Mouse (Mus musculus) monocyte, adult 5-6 weeks (primary cell): ENCODE measurements at regions not wholly inside any gene's neighbourhood (a gene's known extent, or its start where the extent isn't known, plus 50 kb on each side); places are given as distances from the start of the nearest gene placed in this dataset.

ENCODE experiments used
- ATAC-seq: fragments of 153-309, 156-312 bp; replicated peaks from 2 replicates; pipeline ENCODE4 v1.8.0; 2017; ENCODE audit warnings: mild to moderate bottlenecking; ENCODE audit not compliant: low TSS enrichment, insufficient number of reproducible peaks, severe bottlenecking, poor library complexity, low FRiP score

DNA sequence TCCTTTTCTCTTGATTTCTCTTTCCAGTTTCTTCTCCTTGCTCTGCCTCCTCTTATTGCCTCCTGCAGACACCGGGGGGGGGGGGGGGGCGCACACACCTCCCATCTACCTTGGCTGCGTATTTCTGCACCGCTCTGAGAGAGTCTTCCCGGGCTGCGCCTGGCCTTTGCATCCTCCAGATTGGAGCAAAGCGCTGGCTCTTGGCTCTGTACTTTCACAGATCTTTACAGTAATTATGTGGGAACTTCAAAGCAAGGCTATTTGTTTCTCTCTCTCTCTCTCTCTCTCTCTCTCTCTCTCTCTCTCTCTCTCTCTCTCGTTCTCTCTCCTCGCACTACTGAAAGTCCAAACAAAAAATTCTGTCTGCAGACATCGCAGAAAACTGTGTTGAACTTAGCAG, 317.4 kb downstream of the Med13l start:
- no peak for ATAC-seq

DNA sequence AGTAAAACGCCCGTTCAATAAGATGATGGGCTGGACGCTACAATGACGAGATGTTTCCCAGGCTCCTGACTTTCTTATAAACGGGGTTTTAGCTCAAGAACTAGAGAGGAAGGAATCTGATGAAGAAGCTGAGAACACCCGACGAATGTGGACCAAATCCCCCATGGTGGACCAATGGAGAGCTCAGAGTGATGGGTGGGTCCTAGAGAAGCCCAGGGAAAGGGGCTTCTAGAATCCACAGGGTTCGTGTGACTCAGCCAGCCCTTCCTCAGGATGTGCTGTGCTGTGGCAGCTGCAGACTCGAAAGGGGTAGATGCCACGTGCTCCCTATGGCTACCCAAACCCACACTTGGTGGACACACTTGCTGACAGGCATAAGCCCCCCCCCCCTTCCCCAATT, 318.2 kb downstream of the Med13l start:
- no peak for ATAC-seq

DNA sequence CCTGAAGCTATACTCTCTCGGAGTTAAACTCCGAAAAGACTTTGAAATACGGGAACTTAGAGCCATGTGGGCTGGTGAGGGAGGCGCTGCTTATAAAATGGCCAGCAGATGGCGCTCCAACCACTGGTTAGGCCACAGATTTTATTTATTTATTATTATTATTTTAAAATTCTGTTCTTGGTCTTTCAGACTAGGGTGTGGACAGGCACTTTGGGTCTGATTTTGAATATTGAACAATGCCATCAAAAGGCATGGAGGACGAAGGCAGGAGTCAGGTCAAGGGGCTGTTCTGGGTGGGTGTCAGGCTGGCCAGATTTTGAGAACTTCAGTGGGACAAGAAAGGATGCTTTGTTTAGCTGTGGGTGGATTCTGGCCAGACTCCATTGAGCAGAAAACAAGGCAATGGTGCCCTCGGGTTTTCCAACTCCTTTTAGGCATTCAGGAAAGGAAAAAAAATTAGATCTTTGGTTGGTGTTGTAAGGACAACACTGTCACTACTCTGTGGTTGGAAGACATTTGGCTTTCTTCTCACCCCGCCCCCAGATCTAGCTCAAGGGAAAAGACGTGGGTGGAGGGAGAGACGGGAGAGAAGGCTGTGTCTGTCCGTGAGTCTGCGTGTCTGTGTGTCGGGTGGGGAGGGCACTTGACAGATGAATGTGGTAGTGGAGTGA, 319.5 kb downstream of the Med13l start:
- no peak for ATAC-seq

DNA sequence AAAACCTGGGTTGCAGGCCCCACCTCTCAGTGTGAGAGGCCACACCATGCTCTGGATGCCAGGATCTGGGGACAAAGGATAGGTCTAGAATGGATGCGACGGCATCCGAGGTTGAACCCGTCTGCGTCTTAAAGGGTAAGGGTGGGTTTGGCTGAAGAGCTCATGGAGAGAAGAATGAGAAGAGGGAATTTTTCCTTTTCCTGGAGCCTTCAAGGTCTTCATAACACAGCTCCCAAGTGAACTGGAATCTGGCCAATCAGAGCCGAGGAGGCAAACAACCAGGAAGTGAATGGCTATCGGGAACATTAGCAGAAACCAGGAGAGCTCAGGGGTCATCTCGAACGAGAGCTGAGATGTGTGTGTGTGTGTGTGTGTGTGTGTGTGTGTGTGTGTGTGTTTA, 320.1 kb downstream of the Med13l start:
- ATAC-seq: no peak

DNA sequence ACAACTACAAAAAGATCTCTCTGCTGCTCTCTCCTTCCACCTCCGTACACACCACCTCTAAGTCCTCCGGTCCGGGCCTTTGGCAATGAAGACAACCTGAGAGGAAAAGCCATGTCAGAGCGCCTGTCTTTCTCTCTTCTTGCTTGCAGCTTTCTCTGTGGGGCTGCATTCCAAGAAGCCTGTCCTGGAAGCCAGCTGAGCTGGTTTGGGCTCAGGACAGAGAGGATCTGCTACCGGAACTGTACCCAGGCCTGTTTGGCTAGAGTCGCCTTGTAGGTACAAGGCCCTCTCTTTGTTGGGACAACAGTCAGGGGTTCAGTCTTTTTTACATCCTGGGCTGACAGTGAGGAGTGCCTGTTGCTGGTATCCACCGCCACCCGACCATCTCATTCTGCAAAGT, 321.4 kb downstream of the Med13l start:
- ATAC-seq: no peak

DNA sequence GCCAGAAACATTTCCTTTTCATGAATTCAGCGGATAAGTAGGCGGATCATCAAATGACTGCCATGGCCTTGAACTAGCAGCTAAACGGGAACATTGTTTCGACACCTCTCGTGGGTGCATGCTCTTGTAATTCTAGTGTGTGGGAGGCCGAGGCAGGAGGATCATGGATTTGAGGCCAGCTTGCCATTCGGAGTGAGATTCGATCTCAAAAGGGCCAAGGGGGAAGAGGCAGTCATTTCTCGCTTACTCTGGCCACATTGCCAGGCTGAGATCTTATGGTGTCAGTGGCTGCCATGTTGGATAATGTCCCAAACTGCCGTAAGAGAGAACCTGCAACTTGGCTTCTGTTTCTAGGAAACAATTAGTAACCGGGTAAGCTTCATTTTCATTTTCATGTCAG, 327.7 kb downstream of the Med13l start:
- no peak for ATAC-seq

DNA sequence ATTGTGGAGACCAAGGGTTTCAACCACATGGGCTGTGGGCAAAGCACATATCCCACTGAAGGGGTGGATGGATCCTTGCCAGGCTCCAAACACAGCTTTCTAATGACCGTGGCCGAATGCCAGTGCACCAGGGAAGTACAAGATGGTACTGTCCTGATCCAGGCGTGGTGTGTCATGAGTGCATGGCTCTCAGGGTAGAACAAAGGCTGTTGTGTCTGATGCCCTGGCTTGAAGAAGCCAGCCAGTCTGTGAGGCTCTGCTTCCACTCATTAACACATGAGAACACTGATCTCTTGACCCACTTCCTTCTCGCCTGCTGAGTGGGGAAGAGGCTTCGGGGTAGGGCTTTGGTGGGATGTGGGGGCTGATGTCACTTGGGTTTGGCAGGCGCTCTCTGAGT, 330.7 kb downstream of the Med13l start:
- no peak for ATAC-seq

DNA sequence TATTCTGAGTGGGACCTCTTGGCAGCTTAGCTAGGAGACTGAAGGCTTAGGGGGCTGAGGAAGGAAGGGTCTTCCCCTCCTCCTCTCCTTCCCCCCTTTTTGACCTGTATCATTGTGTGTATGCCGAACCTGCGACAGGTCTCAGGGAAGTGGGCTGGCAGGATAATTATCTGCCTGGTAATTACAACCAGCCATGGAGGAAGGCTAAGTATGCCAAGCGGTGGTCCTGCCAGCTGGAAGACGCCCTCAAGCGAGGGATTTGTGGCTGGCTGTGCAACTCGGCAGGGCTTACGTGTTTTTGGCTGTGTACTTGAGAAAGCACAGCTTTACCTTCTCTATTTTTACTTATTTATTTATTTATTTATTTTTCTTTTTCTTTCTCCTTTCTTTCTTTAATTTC, 347.7 kb downstream of the Med13l start:
- no peak for ATAC-seq

DNA sequence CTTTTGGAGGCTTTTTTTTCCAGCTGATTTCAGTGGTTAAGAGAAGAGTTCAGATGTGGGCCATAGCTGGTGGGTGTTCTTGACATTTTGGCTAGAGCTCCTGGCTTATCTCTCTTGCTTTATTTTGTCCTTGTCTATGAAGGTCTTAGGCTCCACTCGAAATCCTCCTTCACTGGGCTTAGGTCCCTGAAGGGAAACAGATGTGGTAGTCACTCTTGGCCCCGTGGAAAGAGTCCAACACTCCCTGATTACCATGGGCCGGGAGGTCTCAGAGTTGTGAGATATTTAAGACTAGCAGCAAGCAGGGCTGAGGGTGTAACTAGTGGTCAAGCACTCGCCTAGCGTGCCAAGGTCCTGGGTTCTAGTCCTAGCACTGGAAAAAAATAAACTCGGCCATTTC, 349.3 kb downstream of the Med13l start:
- no peak for ATAC-seq

DNA sequence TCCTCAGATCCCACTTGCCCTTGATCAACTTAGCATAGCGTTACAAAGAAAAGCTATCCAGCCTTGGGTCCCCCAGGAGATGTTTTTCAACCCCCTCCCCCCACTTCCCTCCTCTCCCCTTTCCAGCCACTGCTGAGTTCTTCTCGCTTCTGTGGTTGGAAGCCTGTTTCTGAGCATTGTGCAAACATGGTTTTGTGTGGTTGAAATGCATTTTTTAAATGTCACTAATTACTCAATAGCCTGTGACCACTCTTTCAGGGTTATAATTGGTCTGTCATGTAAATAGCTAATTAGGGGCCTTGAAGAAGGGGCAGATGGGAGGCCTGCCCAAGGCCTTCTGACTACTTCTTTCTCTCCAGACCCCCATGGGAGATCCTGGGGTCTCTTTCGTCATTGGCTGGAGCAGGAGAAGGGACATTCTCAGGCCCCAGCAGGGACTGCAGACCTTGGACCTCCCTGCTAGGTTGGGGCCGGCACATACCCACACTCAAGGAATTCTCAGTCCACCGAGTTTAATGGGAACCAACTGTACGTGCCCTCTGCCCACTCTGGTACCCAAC, 353.8 kb downstream of the Med13l start:
- ATAC-seq: no peak

DNA sequence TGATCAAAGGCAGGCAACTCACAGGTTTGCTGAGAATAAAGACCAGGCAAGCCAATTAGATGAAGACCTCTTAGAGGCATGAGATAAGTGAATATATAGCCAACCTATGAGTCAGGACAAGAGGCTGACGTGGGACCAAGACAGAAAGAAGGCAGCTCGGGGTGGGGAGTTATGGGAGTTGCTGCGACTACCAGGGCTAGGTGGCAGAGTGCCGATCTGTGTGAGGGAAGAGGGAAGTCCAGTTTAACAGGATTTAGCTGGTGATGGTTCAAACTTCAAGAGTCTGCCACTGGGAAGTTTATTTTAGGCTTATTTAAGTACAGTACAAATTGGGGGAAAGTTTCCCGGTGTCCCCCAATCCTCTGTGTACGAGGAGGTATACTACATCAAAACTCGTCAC, 362.9 kb downstream of the Med13l start:
- no peak for ATAC-seq

DNA sequence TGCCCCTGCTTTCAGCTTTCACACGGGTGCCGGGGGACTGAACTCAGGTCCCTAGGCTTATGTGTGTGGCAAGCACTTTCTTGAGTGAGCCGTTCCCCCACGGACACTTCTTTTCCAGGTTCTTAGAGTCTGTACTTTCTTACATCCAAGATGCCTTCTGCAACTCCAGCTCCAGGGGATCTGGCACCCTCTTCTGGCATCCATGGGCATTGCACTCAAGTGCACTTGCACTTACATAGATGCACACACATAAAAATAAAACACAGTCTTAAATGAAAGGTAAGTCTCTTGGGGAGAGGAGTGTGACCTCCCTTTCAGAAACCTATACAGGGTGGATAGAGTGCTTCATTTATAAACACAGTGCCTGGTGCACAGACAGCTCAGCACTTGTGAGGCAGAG, 368.6 kb downstream of the Med13l start:
- ATAC-seq: no peak

DNA sequence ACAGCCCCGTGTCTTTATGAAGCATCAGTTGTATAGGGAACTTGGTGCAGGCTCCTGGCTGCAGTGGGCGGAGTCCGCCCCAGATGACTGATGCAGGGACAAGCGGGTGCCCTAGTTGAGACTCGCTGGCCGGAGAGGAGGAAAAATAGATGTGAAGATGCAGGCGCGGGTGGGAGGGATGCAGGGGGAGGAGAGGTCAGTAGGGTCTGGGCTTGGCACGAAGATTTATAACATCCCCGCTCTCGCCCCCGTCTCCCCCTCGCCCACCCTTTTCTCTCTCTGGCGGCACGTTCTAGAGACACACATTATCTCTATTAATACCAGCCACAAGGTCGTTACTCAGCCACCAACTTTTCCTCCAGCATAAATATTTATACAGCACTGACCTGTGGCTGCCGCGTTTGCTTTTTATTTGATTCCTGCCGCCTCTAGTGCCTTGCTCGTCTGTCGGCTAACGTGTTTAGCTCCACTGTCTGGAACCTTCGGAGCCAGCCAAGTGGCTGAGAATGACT, 369.6 kb downstream of the Med13l start:
- no peak for ATAC-seq

DNA sequence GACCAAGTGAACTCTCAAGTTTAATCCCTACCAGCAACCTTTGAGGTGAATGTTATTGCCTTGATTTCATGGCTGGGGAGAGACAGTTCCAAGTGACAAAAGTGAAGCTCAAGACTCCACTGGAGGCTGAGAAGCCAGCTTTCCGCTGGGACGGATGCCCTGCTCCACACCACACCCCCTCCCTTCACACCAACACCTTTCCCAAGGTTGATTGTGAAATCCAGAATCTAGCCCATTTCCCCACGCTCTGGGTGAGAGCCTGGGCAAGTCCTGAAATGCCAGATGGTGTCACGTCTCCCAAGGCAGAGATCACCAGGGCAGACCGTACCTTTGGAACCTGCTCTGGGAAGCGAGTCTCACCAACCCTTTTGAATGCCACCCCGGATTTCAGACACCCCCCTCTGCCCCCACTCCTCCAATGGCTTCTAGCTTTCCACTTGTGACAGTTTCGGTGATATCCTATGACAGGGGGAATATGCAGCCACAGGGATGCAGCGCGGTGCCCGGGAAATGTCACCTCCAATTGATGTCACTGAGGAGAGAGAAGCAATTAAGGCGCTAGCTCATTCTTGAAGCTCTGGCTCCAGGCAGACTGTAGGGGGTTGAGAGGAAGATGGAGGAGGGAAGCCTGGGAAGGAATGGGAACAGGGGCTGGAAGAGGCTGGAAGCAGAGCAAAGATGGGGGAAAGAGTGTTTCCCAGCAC, 379.0 kb downstream of the Med13l start:
- no peak for ATAC-seq

DNA sequence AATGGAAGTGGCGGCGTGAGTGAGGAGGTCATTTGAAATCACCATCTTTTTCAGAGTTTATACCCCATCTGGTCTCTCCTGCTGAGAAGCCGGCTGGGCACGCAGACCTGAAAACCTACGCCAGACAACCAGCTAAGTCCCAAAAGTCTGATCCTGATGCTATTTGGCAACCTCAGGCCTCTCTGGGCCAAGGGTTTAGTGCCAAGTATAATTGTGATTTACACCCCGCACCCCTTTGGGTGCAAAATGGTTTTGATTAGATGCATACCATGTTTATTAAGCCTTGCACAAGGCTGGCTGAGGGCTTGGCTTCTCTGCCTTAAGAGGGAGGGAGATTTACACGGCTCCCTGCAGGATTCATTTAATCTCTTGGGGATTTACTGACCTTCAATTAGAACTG, 383.8 kb downstream of the Med13l start:
- no peak for ATAC-seq

DNA sequence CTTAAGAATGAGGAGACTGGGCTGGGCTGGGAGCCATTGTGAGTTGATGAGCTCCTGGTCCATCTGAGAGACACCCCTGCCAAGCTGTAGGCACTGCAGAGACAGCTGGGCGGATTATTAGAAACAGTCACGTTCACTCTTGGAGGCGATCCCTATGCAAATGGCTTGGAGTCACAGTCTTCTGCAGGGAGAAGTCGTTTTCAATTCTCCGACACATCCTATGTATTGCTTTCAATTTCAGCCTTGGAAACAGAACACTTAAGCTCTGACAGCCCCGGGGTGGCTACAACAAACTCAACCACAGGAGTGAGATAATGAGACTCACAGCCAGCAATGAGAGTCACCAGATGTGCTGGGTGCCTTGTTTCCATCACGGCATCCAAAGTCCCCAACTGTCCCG, 385.6 kb downstream of the Med13l start:
- ATAC-seq: no peak

DNA sequence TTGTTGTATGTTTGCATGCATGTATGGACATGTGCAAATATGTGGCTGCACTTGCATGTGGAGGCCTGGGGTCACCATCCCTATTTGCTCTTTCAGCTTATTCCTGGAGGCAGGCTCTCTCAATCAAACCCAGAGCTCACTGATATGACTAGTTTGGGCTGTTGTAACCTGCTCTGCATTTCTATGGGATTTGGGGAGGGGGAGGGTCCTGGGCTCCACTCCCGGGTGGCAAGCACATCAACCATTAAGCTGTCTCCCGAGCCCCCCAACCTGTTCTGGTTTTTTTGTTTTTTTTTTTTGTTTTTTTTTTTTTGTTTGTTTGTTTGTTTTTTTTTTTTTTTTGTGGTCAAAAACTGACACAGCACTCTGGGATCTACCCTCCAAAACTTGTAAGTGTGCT, 386.5 kb downstream of the Med13l start:
- ATAC-seq: no peak

DNA sequence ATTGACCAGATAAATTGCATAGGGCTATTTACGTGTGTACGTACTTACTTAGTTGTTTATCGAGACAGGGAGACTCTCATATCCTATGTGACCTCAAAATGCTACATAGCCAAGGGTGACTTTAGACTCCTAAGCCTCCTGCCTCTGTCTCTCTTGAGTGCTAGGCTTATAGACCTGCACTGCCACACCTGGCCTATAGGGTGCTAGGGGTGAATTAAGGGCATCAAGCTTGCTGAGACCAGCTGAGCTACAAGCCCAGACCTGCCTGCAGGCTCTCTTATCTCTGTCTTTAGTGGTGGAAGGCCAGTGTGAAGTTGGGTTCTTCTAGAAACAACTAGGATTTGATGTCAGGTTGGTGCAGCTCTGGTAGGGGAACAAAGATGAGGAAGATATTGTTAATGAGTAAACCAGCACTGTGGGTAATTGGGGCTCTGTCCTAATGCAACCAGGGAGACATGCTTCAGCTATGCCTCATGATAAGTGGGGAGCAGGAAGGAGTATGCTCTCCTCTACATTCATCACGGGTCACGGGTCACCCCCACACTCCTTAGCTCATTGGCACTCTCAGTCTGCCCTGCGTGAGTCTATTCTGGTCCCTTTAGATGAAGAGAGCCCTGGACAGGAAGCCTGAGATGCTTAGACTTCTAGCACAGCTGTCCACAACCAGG, 387.8 kb downstream of the Med13l start:
- no peak for ATAC-seq

DNA sequence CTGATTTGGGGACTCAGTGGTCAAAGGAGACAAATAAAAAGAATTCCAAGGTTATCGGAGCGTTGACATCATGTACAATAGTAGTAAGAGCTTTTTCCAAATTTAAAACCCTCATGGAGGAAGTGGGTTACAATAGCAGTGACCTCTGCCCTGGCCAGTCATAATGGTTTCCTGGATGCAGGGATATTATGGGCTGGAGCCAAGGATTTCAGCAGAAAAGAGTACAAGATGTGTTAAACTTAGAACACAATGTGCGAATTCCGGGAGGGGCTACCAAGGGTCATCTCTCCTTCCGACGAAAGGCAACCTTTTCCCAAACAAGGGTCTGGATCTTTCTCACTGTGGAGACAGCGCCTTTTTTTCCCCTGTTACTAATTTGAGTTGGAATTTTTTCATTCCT, 390.6 kb downstream of the Med13l start:
- no peak for ATAC-seq

DNA sequence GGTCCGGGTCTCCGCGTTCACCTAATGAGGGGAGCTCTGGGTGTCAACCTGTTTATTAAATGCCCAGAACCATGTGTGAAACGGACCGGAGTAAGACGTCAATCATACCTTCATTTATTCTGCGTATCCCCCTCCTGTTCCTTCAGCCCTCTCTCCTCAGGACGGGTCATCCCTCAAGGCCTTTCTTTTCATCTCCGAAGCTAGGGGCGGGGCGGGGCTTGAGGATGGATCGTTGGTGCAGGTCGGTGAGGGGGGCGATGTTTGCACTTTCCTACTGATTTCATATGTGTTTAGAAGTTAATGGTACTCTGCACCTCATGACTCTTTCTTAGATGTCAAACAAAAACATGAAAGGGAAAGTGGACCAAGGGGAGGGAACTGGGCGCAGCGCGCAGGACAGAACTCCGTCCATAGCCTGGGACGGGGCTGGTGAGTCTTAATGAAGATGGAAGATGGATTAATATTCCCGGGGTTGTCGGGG, 400.1 kb downstream of the Med13l start:
- ATAC-seq: no peak
